Mouse (Mus musculus) myocyte (in vitro differentiated cells): ENCODE results near the gene Trim61. TPM values are rescaled to one million over a fixed set of nuclear protein-coding genes. Genes with fewer than 3 reads are reported as not detected.

Experiments used
- H3K27me3 ChIP-seq: one replicate; pipeline ENCODE4 v1.6.1; 2011; ENCODE audit not compliant: control insufficient read depth, insufficient read depth, insufficient read length
- H3K36me3 ChIP-seq: one replicate; pipeline ENCODE4 v1.6.1; 2011; ENCODE audit not compliant: control insufficient read depth, insufficient read depth
- H3K4me2 ChIP-seq: one replicate; pipeline ENCODE4 v1.6.1; 2011; ENCODE audit warnings: low read depth, control low read depth
- H3K4me3 ChIP-seq: one replicate; pipeline ENCODE4 v1.5.1; 2011; ENCODE audit warnings: mild to moderate bottlenecking, control low read depth, moderate library complexity
- H3K79me2 ChIP-seq: one replicate; pipeline ENCODE4 v1.6.1; 2011; ENCODE audit not compliant: control insufficient read depth, insufficient read depth
- H3ac ChIP-seq: one replicate; pipeline ENCODE4 v1.6.1; 2011; ENCODE audit not compliant: control insufficient read depth, insufficient read length
- CEBPB ChIP-seq: IDR thresholded peaks from 2 replicates; pipeline ENCODE4 v1.6.1; 2011; ENCODE audit warnings: mild to moderate bottlenecking, moderate library complexity; ENCODE audit not compliant: poor library complexity, insufficient read depth, severe bottlenecking
- E2F4 ChIP-seq: IDR thresholded peaks from one replicate; pipeline ENCODE4 v1.6.1; 2011; ENCODE audit warnings: mild to moderate bottlenecking, control low read depth, moderate library complexity; ENCODE audit not compliant: insufficient read depth
- MAX ChIP-seq: IDR thresholded peaks from one replicate; pipeline ENCODE4 v1.6.1; 2011; ENCODE audit warnings: low read depth, mild to moderate bottlenecking, control low read depth
- MYOD1 ChIP-seq, 3 experiments: IDR thresholded peaks; one replicate each; pipeline ENCODE4 v1.6.1; 2011; ENCODE audit warnings: control low read depth in 2 of 3, low read depth in 2 of 3, mild to moderate bottlenecking in 2 of 3, moderate library complexity in 1 of 3; ENCODE audit not compliant: insufficient read length in 2 of 3, control insufficient read depth in 1 of 3
- MYOG ChIP-seq, 3 experiments: IDR thresholded peaks; one replicate each; pipeline ENCODE4 v1.6.1; 2011; ENCODE audit warnings: control low read depth in 2 of 3, low read depth in 2 of 3, mild to moderate bottlenecking in 2 of 3; ENCODE audit not compliant: insufficient read length in 2 of 3, control insufficient read depth in 1 of 3, insufficient read depth in 1 of 3
- POLR2A ChIP-seq: IDR thresholded peaks from one replicate; pipeline ENCODE4 v1.6.1; 2011; ENCODE audit warnings: low read depth, mild to moderate bottlenecking, control low read depth, moderate library complexity; ENCODE audit not compliant: insufficient read length
- POLR2AphosphoS2 ChIP-seq: IDR thresholded peaks from one replicate; pipeline ENCODE4 v1.6.1; 2011; ENCODE audit warnings: low read depth, control low read depth; ENCODE audit not compliant: insufficient read length
- REST ChIP-seq: IDR thresholded peaks from one replicate; pipeline ENCODE4 v1.6.1; 2011; ENCODE audit warnings: mild to moderate bottlenecking, control low read depth, moderate library complexity; ENCODE audit not compliant: insufficient read depth, insufficient read length
- SRF ChIP-seq: IDR thresholded peaks from one replicate; pipeline ENCODE4 v1.6.1; 2011; ENCODE audit warnings: low read depth; ENCODE audit not compliant: control insufficient read depth, insufficient read length
- TCF12 ChIP-seq: IDR thresholded peaks from one replicate; pipeline ENCODE4 v1.6.1; 2011; ENCODE audit warnings: mild to moderate bottlenecking, control low read depth; ENCODE audit not compliant: poor library complexity, insufficient read depth, severe bottlenecking
- TCF3 ChIP-seq: IDR thresholded peaks from one replicate; pipeline ENCODE4 v1.6.1; 2011; ENCODE audit warnings: low read depth, control low read depth; ENCODE audit not compliant: insufficient read length
- USF1 ChIP-seq: IDR thresholded peaks from one replicate; pipeline ENCODE4 v1.6.1; 2011; ENCODE audit warnings: low read depth, mild to moderate bottlenecking, control low read depth, moderate library complexity
- polyA plus RNA-seq: library from polyadenylated mRNA; unstranded; fragments of >200 nt; fragmentation: generic; extraction: Trizol; gene quantifications from one replicate; pipeline ENCODE4 v1.2.1, GENCODE M21; 2012; ENCODE audit warnings: missing spikeins

Trim61 gene
- polyA plus RNA-seq, 1 experiment, result not detected

DNA sequence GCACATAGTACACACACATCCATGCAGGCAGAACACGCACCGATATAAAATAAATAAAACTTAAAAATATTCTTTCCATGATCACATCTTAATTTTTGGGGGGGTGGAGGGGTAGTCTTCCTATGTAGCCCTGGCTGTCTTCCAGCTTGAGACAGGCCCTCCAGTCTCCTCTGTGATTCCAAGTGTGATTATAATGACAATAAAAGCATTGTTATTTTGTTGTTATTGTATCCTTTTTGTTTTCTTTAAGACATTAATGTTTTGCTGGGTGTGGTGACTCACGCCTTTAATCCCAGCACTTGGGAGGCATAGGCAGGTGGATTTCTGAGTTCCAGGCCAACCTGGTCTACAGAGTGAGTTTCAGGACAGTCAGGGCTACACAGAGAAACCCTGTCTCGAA lies 29.5 kb upstream of the Trim61 start:
- H3ac ChIP-seq, result no peak overlapping the region
- no peak for TF ChIP-seq CEBPB
- no peak for TF ChIP-seq USF1
- TF ChIP-seq POLR2AphosphoS2, result no peak
- no peak for TF ChIP-seq REST
- no peak for TF ChIP-seq E2F4
- TF ChIP-seq POLR2A, result no peak
- TF ChIP-seq MYOD1 (IDR thresholded peaks at IDR 0.05; ENCODE audit: control insufficient read depth in 1 of 3, insufficient read length in 2 of 3, low read depth in 2 of 3), result no peak
- no peak for TF ChIP-seq TCF3
- TF ChIP-seq MYOG (IDR thresholded peaks at IDR 0.05; ENCODE audit: control insufficient read depth in 1 of 3, insufficient read depth in 1 of 3, insufficient read length in 2 of 3, low read depth in 2 of 3), result no peak

GRCm38 (mm10) chr8:65047193-65047592 lies 28.9 kb upstream of the Trim61 start:
- Histone ChIP-seq H3K79me2 (no peaks in the 10 kb centered on the region), H3ac (no peak overlapping the region), H3K36me3 (no peaks in the 10 kb centered on the region), H3K4me3 (no peak overlapping the region), H3K4me2 (no peak overlapping the region), H3K27me3 (no peaks in the 10 kb centered on the region)
- TF ChIP-seq TCF3 (no peak), E2F4 (no peak), POLR2AphosphoS2 (no peak), REST (no peak), USF1 (no peak), SRF (no peak), MYOD1 (IDR thresholded peaks at IDR 0.05; ENCODE audit: control insufficient read depth in 1 of 3, insufficient read length in 2 of 3, low read depth in 2 of 3) (no peak), MAX (no peak), MYOG (IDR thresholded peaks at IDR 0.05; ENCODE audit: control insufficient read depth in 1 of 3, insufficient read depth in 1 of 3, insufficient read length in 2 of 3, low read depth in 2 of 3) (no peak), CEBPB (no peak), POLR2A (no peak), TCF12 (no peak)

More for the DNA sequence above, 29.5 kb upstream of the Trim61 start:
- no peak overlapping the region for H3K4me2 ChIP-seq
- H3K4me3 ChIP-seq, result no peak overlapping the region
- no peaks in the 10 kb centered on the region for H3K27me3 ChIP-seq
- H3K79me2 ChIP-seq, result no peaks in the 10 kb centered on the region
- H3K36me3 ChIP-seq, result no peaks in the 10 kb centered on the region

- TF ChIP-seq POLR2AphosphoS2 (no peak), USF1 (no peak), TCF12 (no peak), TCF3 (no peak), CEBPB (no peak), SRF (no peak), MYOG (IDR thresholded peaks at IDR 0.05; ENCODE audit: control insufficient read depth in 1 of 3, insufficient read depth in 1 of 3, insufficient read length in 2 of 3, low read depth in 2 of 3) (no peak), REST (no peak), E2F4 (no peak), MAX (no peak), MYOD1 (IDR thresholded peaks at IDR 0.05; ENCODE audit: control insufficient read depth in 1 of 3, insufficient read length in 2 of 3, low read depth in 2 of 3) (no peak), POLR2A (no peak)
- H3K27me3 ChIP-seq, result no peaks in the 10 kb centered on the region
- H3K4me3 ChIP-seq, result no peak overlapping the region
- no peaks in the 10 kb centered on the region for H3K79me2 ChIP-seq
- no peak overlapping the region for H3ac ChIP-seq
- no peak overlapping the region for H3K4me2 ChIP-seq
- no peaks in the 10 kb centered on the region for H3K36me3 ChIP-seq
Measured at GRCm38 (mm10) chr8:65046565-65046964, 28.2 kb upstream of the Trim61 start.

DNA sequence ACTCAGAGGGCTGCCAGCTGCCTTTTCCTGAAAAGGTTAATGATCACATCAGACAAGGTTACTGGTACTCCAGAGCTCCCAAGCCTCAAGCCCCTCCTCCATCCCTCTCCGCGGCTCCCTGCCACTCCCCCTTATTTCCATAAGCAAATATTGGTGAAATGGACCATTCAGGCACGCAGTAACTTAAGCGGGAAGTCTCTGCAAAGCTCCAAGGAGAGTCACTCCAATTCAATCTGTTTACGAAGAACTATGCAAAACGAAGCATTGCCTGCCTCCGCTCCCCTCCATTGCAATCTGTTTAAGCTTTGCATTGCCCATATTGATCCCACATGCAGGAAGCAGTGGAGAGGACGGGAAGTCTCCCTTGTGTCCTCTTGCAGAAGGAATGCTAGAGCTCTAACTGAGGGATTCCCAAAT lies 18.8 kb upstream of the Trim61 start, which contains the start of gene Apela:
Gene Apela (minus strand): TSS at position 220 of the 417 bp plus-strand sequence.
- Histone ChIP-seq H3K27me3 (no peaks in the 10 kb centered on the region), H3K4me3 (no peak within 1 kb of the TSS), H3K79me2 (no peaks in the 10 kb centered on the region), H3ac (no peak within 1 kb of the TSS), H3K36me3 (no peaks in the 10 kb centered on the region), H3K4me2 (no peak within 1 kb of the TSS)
- TF ChIP-seq MYOG (IDR thresholded peaks at IDR 0.05; ENCODE audit: control insufficient read depth in 1 of 3, insufficient read depth in 1 of 3, insufficient read length in 2 of 3, low read depth in 2 of 3), result no peak
- no peak for TF ChIP-seq REST
- TF ChIP-seq TCF12, result no peak
- TF ChIP-seq POLR2AphosphoS2, result no peak
- no peak for TF ChIP-seq CEBPB
- no peak for TF ChIP-seq TCF3
- no peak for TF ChIP-seq POLR2A
- no peak for TF ChIP-seq MYOD1 (IDR thresholded peaks at IDR 0.05; ENCODE audit: control insufficient read depth in 1 of 3, insufficient read length in 2 of 3, low read depth in 2 of 3)
- no peak for TF ChIP-seq MAX
- no peak for TF ChIP-seq SRF
- no peak for TF ChIP-seq E2F4
- TF ChIP-seq USF1, result no peak
